Mouse (Mus musculus): ENCODE results near the gene Reps2. TPM values are rescaled to one million over a fixed set of nuclear protein-coding genes. Genes with fewer than 3 reads are reported as not detected.

Gene Reps2
- total and polyA plus RNA-seq, 2 experiments: 3.0 to 18.5 TPM

- no peak for DNase-seq (ENCODE audit: extremely low read depth, low read depth, low spot score)
- Histone ChIP-seq H3K79me2 (ENCODE audit: control insufficient read depth, insufficient read depth, low read length) (no peaks in the 10 kb centered on the region), H3K4me1 (ENCODE audit: control insufficient read depth, insufficient read depth, low read length) (no peaks in the 10 kb centered on the region), H3K4me3 (ENCODE audit: insufficient read depth, low read depth, low read length) (no peak overlapping the region), H3K36me3 (ENCODE audit: control insufficient read depth, insufficient read depth, low read length) (no peaks in the 10 kb centered on the region), H3K27me3 (ENCODE audit: control insufficient read depth, insufficient read depth, low read length) (no peaks in the 10 kb centered on the region), H3K27ac (replicated peaks; ENCODE audit: insufficient read depth, low read depth, low read length) (no peak overlapping the region), H3K9ac (ENCODE audit: low read depth, low read length) (no peak overlapping the region)
- no peak for TF ChIP-seq CTCF (IDR thresholded peaks at IDR 0.05; ENCODE audit: low read depth, low read length)
- no peak for TF ChIP-seq POLR2A (IDR thresholded peaks at IDR 0.05; ENCODE audit: extremely low read depth, insufficient read depth, low read length)
- 98% methylated on average over 2 of the region's 2 CpGs for WGBS
Measured at GRCm38 (mm10) chrX:162446678-162447318, 196.7 kb downstream of the Reps2 start.

GRCm38 (mm10) chrX:162443387-162443786 is 200.1 kb downstream of the Reps2 start:
- TF ChIP-seq CTCF (IDR thresholded peaks at IDR 0.05; ENCODE audit: low read depth, low read length) (no peak), POLR2A (IDR thresholded peaks at IDR 0.05; ENCODE audit: extremely low read depth, insufficient read depth, low read length) (no peak)
- H3K27ac ChIP-seq (replicated peaks; ENCODE audit: insufficient read depth, low read depth, low read length): no peak overlapping the region
- no peak for DNase-seq (ENCODE audit: extremely low read depth, low read depth, low spot score)
- 79% methylated on average over 1 of the region's 1 CpGs for WGBS
- no peaks in the 10 kb centered on the region for H3K79me2 ChIP-seq (ENCODE audit: control insufficient read depth, insufficient read depth, low read length)
- peaks cover 2% of the 10 kb centered on the region; the same call in 1 of the 2 replicates for H3K36me3 ChIP-seq (ENCODE audit: control insufficient read depth, insufficient read depth, low read length)
- H3K27me3 ChIP-seq (ENCODE audit: control insufficient read depth, insufficient read depth, low read length): no peaks in the 10 kb centered on the region
- H3K4me1 ChIP-seq (ENCODE audit: control insufficient read depth, insufficient read depth, low read length): no peaks in the 10 kb centered on the region
- H3K9ac ChIP-seq (ENCODE audit: low read depth, low read length): no peak overlapping the region
- H3K4me3 ChIP-seq (ENCODE audit: insufficient read depth, low read depth, low read length): no peak overlapping the region

GRCm38 (mm10) chrX:162442970-162443369 is 200.5 kb downstream of the Reps2 start:
- Histone ChIP-seq H3K4me3 (ENCODE audit: insufficient read depth, low read depth, low read length) (no peak overlapping the region), H3K27ac (replicated peaks; ENCODE audit: insufficient read depth, low read depth, low read length) (no peak overlapping the region), H3K4me1 (ENCODE audit: control insufficient read depth, insufficient read depth, low read length) (no peaks in the 10 kb centered on the region), H3K27me3 (ENCODE audit: control insufficient read depth, insufficient read depth, low read length) (no peaks in the 10 kb centered on the region), H3K79me2 (ENCODE audit: control insufficient read depth, insufficient read depth, low read length) (no peaks in the 10 kb centered on the region), H3K36me3 (ENCODE audit: control insufficient read depth, insufficient read depth, low read length) (peaks cover 2% of the 10 kb centered on the region; the same call in 1 of the 2 replicates), H3K9ac (ENCODE audit: low read depth, low read length) (no peak overlapping the region)
- WGBS: 90% methylated on average over 1 of the region's 1 CpGs
- TF ChIP-seq POLR2A (IDR thresholded peaks at IDR 0.05; ENCODE audit: extremely low read depth, insufficient read depth, low read length): no peak
- TF ChIP-seq CTCF (IDR thresholded peaks at IDR 0.05; ENCODE audit: low read depth, low read length): no peak
- no peak for DNase-seq (ENCODE audit: extremely low read depth, low read depth, low spot score)

- 85% methylated on average over 5 of the region's 5 CpGs for WGBS
- Histone ChIP-seq H3K4me3 (ENCODE audit: insufficient read depth, low read depth, low read length) (no peak overlapping the region), H3K79me2 (ENCODE audit: control insufficient read depth, insufficient read depth, low read length) (no peaks in the 10 kb centered on the region), H3K36me3 (ENCODE audit: control insufficient read depth, insufficient read depth, low read length) (no peaks in the 10 kb centered on the region), H3K27ac (replicated peaks; ENCODE audit: insufficient read depth, low read depth, low read length) (no peak overlapping the region), H3K27me3 (ENCODE audit: control insufficient read depth, insufficient read depth, low read length) (no peaks in the 10 kb centered on the region), H3K4me1 (ENCODE audit: control insufficient read depth, insufficient read depth, low read length) (no peaks in the 10 kb centered on the region), H3K9ac (ENCODE audit: low read depth, low read length) (no peak overlapping the region)
- TF ChIP-seq CTCF (IDR thresholded peaks at IDR 0.05; ENCODE audit: low read depth, low read length): no peak
- TF ChIP-seq POLR2A (IDR thresholded peaks at IDR 0.05; ENCODE audit: extremely low read depth, insufficient read depth, low read length): no peak
- DNase-seq (ENCODE audit: extremely low read depth, low read depth, low spot score): no peak
Measured at GRCm38 (mm10) chrX:162432776-162433543, 210.5 kb downstream of the Reps2 start.

- DNase-seq (ENCODE audit: extremely low read depth, low read depth, low spot score): no peak
- no peaks in the 10 kb centered on the region for H3K4me1 ChIP-seq (ENCODE audit: control insufficient read depth, insufficient read depth, low read length)
- no peak for TF ChIP-seq POLR2A (IDR thresholded peaks at IDR 0.05; ENCODE audit: extremely low read depth, insufficient read depth, low read length)
- TF ChIP-seq CTCF (IDR thresholded peaks at IDR 0.05; ENCODE audit: low read depth, low read length): no peak
- no peak overlapping the region for H3K4me3 ChIP-seq (ENCODE audit: insufficient read depth, low read depth, low read length)
- 77% methylated on average over 2 of the region's 3 CpGs for WGBS
- no peak overlapping the region for H3K27ac ChIP-seq (replicated peaks; ENCODE audit: insufficient read depth, low read depth, low read length)
- no peak overlapping the region for H3K9ac ChIP-seq (ENCODE audit: low read depth, low read length)
- no peaks in the 10 kb centered on the region for H3K36me3 ChIP-seq (ENCODE audit: control insufficient read depth, insufficient read depth, low read length)
- H3K27me3 ChIP-seq (ENCODE audit: control insufficient read depth, insufficient read depth, low read length): no peaks in the 10 kb centered on the region
- H3K79me2 ChIP-seq (ENCODE audit: control insufficient read depth, insufficient read depth, low read length): no peaks in the 10 kb centered on the region
Measured at GRCm38 (mm10) chrX:162427698-162428097, 215.8 kb downstream of the Reps2 start.

GRCm38 (mm10) chrX:162419431-162419830 is 224.0 kb downstream of the Reps2 start:
- Histone ChIP-seq H3K27me3 (ENCODE audit: control insufficient read depth, insufficient read depth, low read length) (no peaks in the 10 kb centered on the region), H3K27ac (replicated peaks; ENCODE audit: insufficient read depth, low read depth, low read length) (no peak overlapping the region), H3K9ac (ENCODE audit: low read depth, low read length) (no peak overlapping the region), H3K4me3 (ENCODE audit: insufficient read depth, low read depth, low read length) (no peak overlapping the region), H3K79me2 (ENCODE audit: control insufficient read depth, insufficient read depth, low read length) (no peaks in the 10 kb centered on the region), H3K36me3 (ENCODE audit: control insufficient read depth, insufficient read depth, low read length) (no peaks in the 10 kb centered on the region), H3K4me1 (ENCODE audit: control insufficient read depth, insufficient read depth, low read length) (no peaks in the 10 kb centered on the region)
- DNase-seq (ENCODE audit: extremely low read depth, low read depth, low spot score): no peak
- WGBS: 80% methylated on average over 3 of the region's 3 CpGs
- TF ChIP-seq POLR2A (IDR thresholded peaks at IDR 0.05; ENCODE audit: extremely low read depth, insufficient read depth, low read length) (no peak), CTCF (IDR thresholded peaks at IDR 0.05; ENCODE audit: low read depth, low read length) (no peak)
